Mouse (Mus musculus): Measurements from ENCODE around the gene Mapkbp1. TPM values are rescaled to one million over a fixed set of nuclear protein-coding genes. Genes with fewer than 3 reads are reported as not detected.

The Mapkbp1 gene
- polyA plus RNA-seq, 1 experiment from 2014 or later = 1.8 TPM

- Histone ChIP-seq H3K4me3 (no peak overlapping the region), H3K27ac (no peak overlapping the region), H3K9ac (no peak overlapping the region), H3K4me1 (replicated peaks) (peaks cover 21% of the 10 kb centered on the region), H3K27me3 (no peaks in the 10 kb centered on the region), H3K36me3 (no peaks in the 10 kb centered on the region), H3K9me3 (replicated peaks) (no peaks in the 10 kb centered on the region), H3K4me2 (no peak overlapping the region)
- no peak for ATAC-seq (replicated peaks; ENCODE audit: insufficient number of reproducible peaks, insufficient read depth, low FRiP score, low read depth)
- WGBS = 59% methylated on average over 2 of the region's 2 CpGs
Observed at GRCm38 (mm10) chr2:119992349-119992748, 19.9 kb downstream of the Mapkbp1 start.

GRCm38 (mm10) chr2:119993515-119993914 is 21.0 kb downstream of the Mapkbp1 start:
- no peak for ATAC-seq (replicated peaks; ENCODE audit: insufficient number of reproducible peaks, insufficient read depth, low FRiP score, low read depth)
- no peaks in the 10 kb centered on the region for H3K27me3 ChIP-seq
- 49% methylated on average over 2 of the region's 2 CpGs for WGBS

GRCm38 (mm10) chr2:119994839-119995238 is 22.3 kb downstream of the Mapkbp1 start:
- no peak for ATAC-seq (replicated peaks; ENCODE audit: insufficient number of reproducible peaks, insufficient read depth, low FRiP score, low read depth)
- Histone ChIP-seq H3K4me3 (no peak overlapping the region), H3K9me3 (replicated peaks) (no peaks in the 10 kb centered on the region), H3K36me3 (no peaks in the 10 kb centered on the region), H3K4me2 (no peak overlapping the region), H3K9ac (no peak overlapping the region), H3K4me1 (replicated peaks) (peaks cover 22% of the 10 kb centered on the region), H3K27me3 (no peaks in the 10 kb centered on the region), H3K27ac (peak overlapping the region; percentile 78)
- WGBS = 54% methylated on average over 6 of the region's 6 CpGs

More at GRCm38 (mm10) chr2:119993515-119993914, 21.0 kb downstream of the Mapkbp1 start:
- no peak overlapping the region for H3K27ac ChIP-seq
- H3K9ac ChIP-seq = no peak overlapping the region
- no peaks in the 10 kb centered on the region for H3K36me3 ChIP-seq
- H3K9me3 ChIP-seq (replicated peaks) = no peaks in the 10 kb centered on the region
- H3K4me3 ChIP-seq = no peak overlapping the region
- no peak overlapping the region for H3K4me2 ChIP-seq
- peaks cover 22% of the 10 kb centered on the region for H3K4me1 ChIP-seq (replicated peaks)

- Histone ChIP-seq H3K4me1 (replicated peaks) (peaks cover 24% of the 10 kb centered on the region), H3K27ac (peak overlapping the region; percentile 78), H3K9ac (no peak overlapping the region), H3K27me3 (no peaks in the 10 kb centered on the region), H3K36me3 (no peaks in the 10 kb centered on the region), H3K9me3 (replicated peaks) (no peaks in the 10 kb centered on the region), H3K4me2 (no peak overlapping the region), H3K4me3 (no peak overlapping the region)
- peak; percentile 51; the same call in 1 of the 2 replicates for ATAC-seq (replicated peaks; ENCODE audit: insufficient number of reproducible peaks, insufficient read depth, low FRiP score, low read depth)
- 30% methylated on average over 9 of the region's 9 CpGs for WGBS
Observed at GRCm38 (mm10) chr2:119995391-119996281, 23.1 kb downstream of the Mapkbp1 start.

- ATAC-seq (replicated peaks; ENCODE audit: insufficient number of reproducible peaks, insufficient read depth, low FRiP score, low read depth) = no peak
- H3K27ac ChIP-seq = no peak overlapping the region
- 72% methylated on average over 4 of the region's 4 CpGs for WGBS
Observed at GRCm38 (mm10) chr2:119997354-119997753, 24.9 kb downstream of the Mapkbp1 start.

GRCm38 (mm10) chr2:119999731-120000130 is 27.2 kb downstream of the Mapkbp1 start:
- H3K4me2 ChIP-seq = no peak overlapping the region
- H3K36me3 ChIP-seq = no peaks in the 10 kb centered on the region
- H3K27me3 ChIP-seq = no peaks in the 10 kb centered on the region
- ATAC-seq (replicated peaks; ENCODE audit: insufficient number of reproducible peaks, insufficient read depth, low FRiP score, low read depth) = no peak
- H3K4me3 ChIP-seq = no peak overlapping the region
- no peaks in the 10 kb centered on the region for H3K9me3 ChIP-seq (replicated peaks)
- H3K4me1 ChIP-seq (replicated peaks) = peaks cover 34% of the 10 kb centered on the region
- WGBS = 91% methylated on average over 2 of the region's 2 CpGs
- H3K9ac ChIP-seq = no peak overlapping the region
- no peak overlapping the region for H3K27ac ChIP-seq

More at GRCm38 (mm10) chr2:119997354-119997753, 24.9 kb downstream of the Mapkbp1 start:
- Histone ChIP-seq H3K9me3 (replicated peaks) (no peaks in the 10 kb centered on the region), H3K4me1 (replicated peaks) (peaks cover 34% of the 10 kb centered on the region), H3K27me3 (no peaks in the 10 kb centered on the region), H3K4me2 (no peak overlapping the region), H3K4me3 (no peak overlapping the region), H3K9ac (no peak overlapping the region), H3K36me3 (no peaks in the 10 kb centered on the region)

- Histone ChIP-seq H3K4me2 (no peak overlapping the region), H3K4me1 (replicated peaks) (peaks cover 21% of the 10 kb centered on the region), H3K36me3 (no peaks in the 10 kb centered on the region), H3K27ac (peak overlapping the region; percentile 59), H3K27me3 (no peaks in the 10 kb centered on the region), H3K9ac (no peak overlapping the region), H3K9me3 (replicated peaks) (no peaks in the 10 kb centered on the region), H3K4me3 (no peak overlapping the region)
- peak; percentile 57; the same call in 1 of the 2 replicates for ATAC-seq (replicated peaks; ENCODE audit: insufficient number of reproducible peaks, insufficient read depth, low FRiP score, low read depth)
- 46% methylated on average over 3 of the region's 3 CpGs for WGBS
Observed at GRCm38 (mm10) chr2:120000882-120001584, 28.5 kb downstream of the Mapkbp1 start.

GRCm38 (mm10) chr2:120001956-120002355 is 29.5 kb downstream of the Mapkbp1 start:
- 70% methylated on average over 4 of the region's 4 CpGs for WGBS
- no peak overlapping the region for H3K27ac ChIP-seq
- no peaks in the 10 kb centered on the region for H3K9me3 ChIP-seq (replicated peaks)
- no peak overlapping the region for H3K9ac ChIP-seq
- no peaks in the 10 kb centered on the region for H3K27me3 ChIP-seq
- peaks cover 17% of the 10 kb centered on the region for H3K4me1 ChIP-seq (replicated peaks)
- no peak overlapping the region for H3K4me3 ChIP-seq
- H3K36me3 ChIP-seq = no peaks in the 10 kb centered on the region
- no peak for ATAC-seq (replicated peaks; ENCODE audit: insufficient number of reproducible peaks, insufficient read depth, low FRiP score, low read depth)
- no peak overlapping the region for H3K4me2 ChIP-seq

GRCm38 (mm10) chr2:120003970-120004369 is 31.5 kb downstream of the Mapkbp1 start:
- Histone ChIP-seq H3K4me2 (no peak overlapping the region), H3K4me3 (no peak overlapping the region), H3K27ac (no peak overlapping the region), H3K36me3 (no peaks in the 10 kb centered on the region), H3K9me3 (replicated peaks) (no peaks in the 10 kb centered on the region), H3K4me1 (replicated peaks) (peaks cover 12% of the 10 kb centered on the region), H3K27me3 (no peaks in the 10 kb centered on the region), H3K9ac (no peak overlapping the region)
- WGBS = 78% methylated on average over 2 of the region's 2 CpGs
- ATAC-seq (replicated peaks; ENCODE audit: insufficient number of reproducible peaks, insufficient read depth, low FRiP score, low read depth) = no peak

- no peak overlapping the region for H3K4me3 ChIP-seq
- no peak overlapping the region for H3K4me2 ChIP-seq
- H3K27ac ChIP-seq = no peak overlapping the region
- WGBS = 94% methylated on average over 7 of the region's 7 CpGs
- no peaks in the 10 kb centered on the region for H3K36me3 ChIP-seq
- H3K27me3 ChIP-seq = no peaks in the 10 kb centered on the region
- no peaks in the 10 kb centered on the region for H3K9me3 ChIP-seq (replicated peaks)
- no peak for ATAC-seq (replicated peaks; ENCODE audit: insufficient number of reproducible peaks, insufficient read depth, low FRiP score, low read depth)
- H3K4me1 ChIP-seq (replicated peaks) = 0 out of 2 replicates have a peak, but pooled peaks cover under 1% of the 10 kb centered on the region
- no peak overlapping the region for H3K9ac ChIP-seq
Observed at GRCm38 (mm10) chr2:120006696-120007095, 34.2 kb downstream of the Mapkbp1 start.

GRCm38 (mm10) chr2:120007680-120008210 is 35.2 kb downstream of the Mapkbp1 start:
- no peak overlapping the region for H3K4me2 ChIP-seq
- H3K27me3 ChIP-seq = no peaks in the 10 kb centered on the region
- no peak overlapping the region for H3K27ac ChIP-seq
- H3K9me3 ChIP-seq (replicated peaks) = no peaks in the 10 kb centered on the region
- peaks cover under 1% of the 10 kb centered on the region; the same call in 1 of the 2 replicates for H3K36me3 ChIP-seq
- peaks cover under 1% of the 10 kb centered on the region; the same call in 1 of the 2 replicates for H3K4me1 ChIP-seq (replicated peaks)
- H3K9ac ChIP-seq = no peak overlapping the region
- no peak for ATAC-seq (replicated peaks; ENCODE audit: insufficient number of reproducible peaks, insufficient read depth, low FRiP score, low read depth)
- WGBS = 80% methylated on average over 4 of the region's 4 CpGs
- H3K4me3 ChIP-seq = no peak overlapping the region

Data from heart, embryonic 15.5 days (tissue).